8 mouse cellular contexts compared by ENCODE assay signal in the genomic region with DNA sequence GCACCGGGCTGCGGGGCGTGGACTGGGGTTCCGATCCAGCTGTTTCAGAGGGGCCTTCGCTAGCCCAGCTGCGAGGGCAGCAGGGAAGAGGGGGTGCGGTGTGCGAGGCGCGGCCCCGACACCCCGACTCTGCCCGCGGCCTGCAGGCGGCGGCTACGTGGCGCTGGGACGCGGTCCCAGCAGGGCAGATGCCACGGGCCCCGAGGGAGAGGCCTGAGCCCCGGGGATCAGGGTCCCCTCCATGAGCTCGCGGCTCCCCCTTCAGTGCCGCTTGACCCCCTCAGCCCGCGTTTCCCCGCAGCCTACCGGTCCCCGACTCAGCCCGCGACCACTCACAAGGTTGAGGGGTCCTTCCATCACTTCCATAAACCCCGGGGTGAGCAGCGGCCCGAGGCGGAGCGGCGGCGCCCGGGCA. TPM values are rescaled to one million over a fixed set of nuclear protein-coding genes. Genes with fewer than 3 reads are reported as not detected.
A peak's percentile ranks its signal among the peaks of the same experiment; 100 is the strongest.
DNase-seq lines count a peak whose midpoint lies in the region; ATAC-seq lines count a peak whose summit lies in the region.

No protein-coding gene starts in this region.

- no peaks in the 10 kb centered on the region for H3K27me3 ChIP-seq in forebrain, embryonic 15.5 days
- H3K27me3 ChIP-seq in limb, embryonic 10.5 days (ENCODE audit: low read depth, poor library complexity, severe bottlenecking) = no peaks in the 10 kb centered on the region
- H3K27me3 ChIP-seq in midbrain, embryonic 14.5 days (ENCODE audit: control insufficient read depth, insufficient read depth, low read length) = no peaks in the 10 kb centered on the region

- H3K4me1 ChIP-seq in forebrain, embryonic 15.5 days = peaks cover 28% of the 10 kb centered on the region
- peaks cover 33% of the 10 kb centered on the region for H3K4me1 ChIP-seq in limb, embryonic 10.5 days
- peaks cover 16% of the 10 kb centered on the region for H3K4me1 ChIP-seq in midbrain, embryonic 14.5 days (ENCODE audit: control insufficient read depth, insufficient read depth, low read length)

- under 1% methylated on average over 41 of the region's 41 CpGs for WGBS in forebrain, embryonic 15.5 days
- WGBS in limb, embryonic 10.5 days = under 1% methylated on average over 41 of the region's 41 CpGs
- WGBS in midbrain, embryonic 14.5 days = 1% methylated on average over 34 of the region's 41 CpGs

- H3K9me3 ChIP-seq in forebrain, embryonic 15.5 days = no peaks in the 10 kb centered on the region
- H3K9me3 ChIP-seq in limb, embryonic 10.5 days (replicated peaks) = no peaks in the 10 kb centered on the region
- no peaks in the 10 kb centered on the region for H3K9me3 ChIP-seq in midbrain, embryonic 14.5 days (ENCODE audit: control insufficient read depth, low read length)

- H3K36me3 ChIP-seq in forebrain, embryonic 15.5 days = no peaks in the 10 kb centered on the region
- H3K36me3 ChIP-seq in limb, embryonic 10.5 days = no peaks in the 10 kb centered on the region
- no peaks in the 10 kb centered on the region for H3K36me3 ChIP-seq in midbrain, embryonic 14.5 days (ENCODE audit: control insufficient read depth, insufficient read depth, low read length)

- peak overlapping the region; percentile 85 for H3K9ac ChIP-seq in forebrain, embryonic 15.5 days (replicated peaks)
- peak overlapping the region; percentile 88 for H3K9ac ChIP-seq in midbrain, embryonic 14.5 days (replicated peaks; ENCODE audit: low read length)

- peak overlapping the region; percentile 93 for H3K4me2 ChIP-seq in forebrain, embryonic 15.5 days (replicated peaks)
- H3K4me2 ChIP-seq in midbrain, embryonic 14.5 days (ENCODE audit: low read length) = peak overlapping the region; percentile 96

- H3K27ac ChIP-seq in forebrain, embryonic 15.5 days (replicated peaks) = peak overlapping the region; percentile 75
- H3K27ac ChIP-seq in limb, embryonic 10.5 days = peak overlapping the region; percentile 89
- H3K27ac ChIP-seq in midbrain, embryonic 14.5 days (replicated peaks; ENCODE audit: low read depth, low read length) = peak overlapping the region; percentile 75

- peak overlapping the region; percentile 93 for H3K4me3 ChIP-seq in forebrain, embryonic 15.5 days
- peak overlapping the region; percentile 93 for H3K4me3 ChIP-seq in limb, embryonic 10.5 days
- peak overlapping the region; percentile 84 for H3K4me3 ChIP-seq in midbrain, embryonic 14.5 days (replicated peaks; ENCODE audit: low read depth, low read length)

- ATAC-seq in forebrain, embryonic 15.5 days (replicated peaks) = no peak
- ATAC-seq in midbrain, embryonic 14.5 days (ENCODE audit: low FRiP score, low TSS enrichment) = peak; percentile 53

- DNase-seq in embryo, embryonic 10.5 days (ENCODE audit: low spot score) = peak; percentile 23
- DNase-seq in embryo, embryonic 9.5 days (ENCODE audit: extremely low spot score) = no peak
- DNase-seq in thymus, postnatal 0 days (ENCODE audit: low spot score) = peak; percentile 42
- no peak for DNase-seq in thymus, adult 18-20 months
- no peak for DNase-seq in limb, embryonic 10.5 days (ENCODE audit: low spot score)
- DNase-seq in midbrain, embryonic 14.5 days = peak; percentile 56
- no peak for DNase-seq in layer of hippocampus, adult 18-20 months (ENCODE audit: low spot score in 2 of 2)

RNA-seq across cellular contexts. Expression of a gene that starts 0.3 kb away (rescaled TPM):
- polyA plus RNA-seq in thymus, postnatal 0 days (2015; fragmentation: Nextera tagmentation; extraction: Ambion mirVana) = 46.5 and 47.5 TPM in 2 replicates
- 40.5 and 43.9 TPM in 2 replicates for polyA plus RNA-seq in forebrain, embryonic 15.5 days (2015; fragmentation: Nextera tagmentation; extraction: Ambion mirVana)
- polyA plus RNA-seq in limb, embryonic 10.5 days (2016; fragmentation: Nextera tagmentation; extraction: Ambion mirVana) = 38.8 and 42.4 TPM in 2 replicates
- 41.6 and 45.0 TPM in 2 replicates for polyA plus RNA-seq in midbrain, embryonic 14.5 days (2014; fragmentation: Nextera tagmentation; extraction: Ambion mirVana)
- total RNA-seq in layer of hippocampus, adult 18-20 months (2021) = 10 to 100 TPM; 18.4 to 21.6 TPM

Comparison
In these comparisons a context has a peak if more than half of its experiments do, and no peak if none do; other contexts are left out.
1. DNase-seq: peak in embryo, embryonic 10.5 days (single experiment), thymus, postnatal 0 days (single experiment) and midbrain, embryonic 14.5 days (single experiment); none in embryo, embryonic 9.5 days (single experiment), thymus, adult 18-20 months (0 of 2), limb, embryonic 10.5 days (single experiment) and layer of hippocampus, adult 18-20 months (0 of 2).
2. Peak in every context shown above with its lines, with median percentiles within 50 percentile points of each other: H3K27ac ChIP-seq and H3K4me3 ChIP-seq.